Mouse (Mus musculus) kidney, postnatal 36 days (tissue): Measurements from ENCODE around the gene Inpp5b.
"Not testable (repeated sequence)": the region's sequence is repeated elsewhere in the genome, so short reads cannot be mapped to it uniquely, and the experiment has no call there.

Experiments
- DNase-seq, 2 experiments: peaks; one replicate each; pipeline ENCODE4 v3.0.0; 2021 to 2022; ENCODE audit warnings: mixed read lengths in 2 of 2

Gene Inpp5b

GRCm38 (mm10) chr4:124710776-124711291 is 30.8 kb upstream of the Inpp5b start:
- peak; percentile 65 to 73 for DNase-seq

DNA sequence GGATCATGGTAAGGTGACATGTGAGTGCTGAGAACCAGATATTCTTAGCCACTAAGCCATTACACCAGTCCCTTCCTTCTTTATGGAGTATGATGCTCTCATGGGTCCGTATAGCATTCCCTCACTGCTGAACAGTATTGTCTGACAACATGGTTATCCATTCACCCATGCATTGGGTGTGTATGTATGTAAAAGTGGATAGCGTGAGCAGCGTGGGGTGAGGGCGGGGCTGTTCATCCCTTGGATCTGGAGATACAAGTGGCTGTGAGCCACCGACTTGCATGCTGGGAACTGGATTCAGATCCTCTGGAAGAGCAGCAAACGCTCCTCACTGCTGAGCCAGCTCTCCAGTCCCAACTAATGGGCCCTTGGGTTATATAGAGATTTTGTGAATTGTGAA is 29.0 kb upstream of the Inpp5b start:
- no peak for DNase-seq

DNA sequence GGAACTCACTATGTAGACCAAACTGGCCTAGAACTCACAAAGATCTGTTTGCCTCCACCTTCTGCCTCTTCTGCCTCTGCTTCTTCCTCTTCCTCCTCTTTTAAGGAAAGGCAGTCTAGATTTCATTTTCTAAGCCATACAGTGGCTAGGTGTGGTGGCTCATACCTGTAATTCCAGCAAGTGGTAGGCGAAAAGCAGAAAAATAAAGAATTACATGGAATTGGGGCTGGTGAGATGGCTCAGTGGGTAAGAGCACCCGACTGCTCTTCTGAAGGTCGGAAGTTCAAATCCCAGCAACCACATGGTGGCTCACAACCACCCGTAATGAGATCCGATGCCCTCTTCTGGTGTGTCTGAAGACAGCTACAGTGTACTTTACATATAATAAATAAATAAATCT is 27.8 kb upstream of the Inpp5b start:
- not testable (repeated sequence) for DNase-seq

DNA sequence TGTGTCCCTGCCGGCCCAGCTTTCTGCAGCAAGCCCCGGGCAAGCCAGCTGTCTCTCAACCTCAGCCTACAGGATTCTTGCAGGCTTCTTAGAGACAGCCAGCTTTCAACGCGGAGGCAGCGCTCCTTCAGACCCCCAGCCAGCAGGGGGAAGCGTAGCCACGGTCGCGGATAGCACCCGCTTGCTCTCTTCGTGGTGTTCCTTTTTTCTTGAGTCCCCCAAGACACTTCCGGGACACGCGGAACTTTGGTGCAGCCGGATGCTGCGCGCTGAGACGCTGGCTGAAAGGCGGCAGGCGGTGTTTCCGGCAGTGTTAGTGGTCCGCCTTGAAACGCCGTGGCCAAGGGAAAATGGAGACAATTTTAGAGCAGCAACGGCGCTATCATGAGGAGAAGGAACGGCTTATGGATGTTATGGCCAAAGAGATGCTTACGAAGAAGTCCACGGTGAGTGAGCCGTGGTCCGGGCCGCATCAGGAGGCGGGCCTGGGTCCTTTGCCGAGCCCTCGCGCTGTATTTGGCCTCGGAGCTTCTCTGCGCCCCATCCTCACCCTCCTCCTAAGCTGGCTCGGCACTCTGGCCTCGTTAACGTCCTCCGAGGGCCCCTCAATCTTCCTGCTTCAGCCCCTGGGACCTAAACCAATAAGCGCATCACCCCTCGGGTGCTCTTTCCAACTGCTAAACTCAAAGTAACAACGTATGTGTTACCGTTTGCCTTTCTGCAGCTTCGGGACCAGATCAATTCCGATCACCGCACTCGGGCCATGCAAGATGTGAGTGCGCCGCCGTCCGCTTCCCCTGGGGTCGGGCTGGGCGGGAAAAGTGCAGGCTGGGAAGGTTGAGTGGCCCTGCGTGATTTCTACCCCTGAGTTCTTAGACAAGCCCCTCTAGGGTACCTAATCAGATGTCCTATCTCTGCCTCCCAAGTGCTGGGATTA is 26.8 kb upstream of the Inpp5b start, which contains the start of gene Sf3a3:
Sf3a3 (plus strand) TSS at position 232 of the 937 bp plus-strand sequence.
- DNase-seq: peak; percentile 96

- no peak for DNase-seq
Observed at GRCm38 (mm10) chr4:124719101-124719500, 22.5 kb upstream of the Inpp5b start.

DNA sequence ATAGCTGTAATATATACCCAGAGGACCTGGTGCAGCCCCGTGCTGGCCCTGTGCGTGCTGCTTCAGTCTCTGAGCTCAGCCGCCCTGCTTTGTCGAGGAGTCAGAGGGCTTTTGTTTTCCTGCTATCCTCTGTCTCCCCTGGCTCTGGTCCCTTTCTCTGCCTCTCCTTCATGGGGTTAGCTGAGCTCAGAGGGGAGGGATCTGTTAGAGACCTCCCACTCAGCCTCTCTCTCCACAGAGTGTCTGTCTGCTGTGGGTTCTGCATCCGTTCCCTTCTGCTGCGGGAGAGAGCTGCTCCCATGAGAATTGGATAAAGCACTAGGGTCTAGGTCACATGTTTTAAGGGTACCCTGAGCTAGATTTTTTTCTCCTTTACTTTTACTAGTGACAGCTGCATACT is 15.5 kb upstream of the Inpp5b start:
- DNase-seq: no peak

- DNase-seq: no peak
Observed at GRCm38 (mm10) chr4:124736952-124737351, 4.7 kb upstream of the Inpp5b start.

DNA sequence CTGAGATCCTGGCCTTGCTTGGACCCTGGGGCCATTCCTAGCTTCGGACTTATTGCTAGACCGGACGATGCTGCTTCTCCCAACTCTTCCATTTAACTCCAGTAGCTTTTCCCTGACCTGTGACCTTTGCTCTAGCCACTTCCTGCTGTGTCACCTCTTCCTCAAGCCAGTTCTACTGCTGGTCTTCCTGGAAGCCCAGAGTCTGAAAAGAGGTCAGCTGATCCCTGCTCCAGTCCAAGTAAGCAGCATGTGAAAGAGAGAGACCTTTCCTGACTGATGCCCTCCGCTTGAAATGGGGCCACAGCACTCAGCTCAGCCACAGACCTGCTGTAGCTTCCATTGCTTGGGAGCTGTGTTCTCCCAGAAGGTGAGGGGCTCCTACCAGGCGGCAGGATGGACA is 4.2 kb upstream of the Inpp5b start:
- DNase-seq: no peak

DNA sequence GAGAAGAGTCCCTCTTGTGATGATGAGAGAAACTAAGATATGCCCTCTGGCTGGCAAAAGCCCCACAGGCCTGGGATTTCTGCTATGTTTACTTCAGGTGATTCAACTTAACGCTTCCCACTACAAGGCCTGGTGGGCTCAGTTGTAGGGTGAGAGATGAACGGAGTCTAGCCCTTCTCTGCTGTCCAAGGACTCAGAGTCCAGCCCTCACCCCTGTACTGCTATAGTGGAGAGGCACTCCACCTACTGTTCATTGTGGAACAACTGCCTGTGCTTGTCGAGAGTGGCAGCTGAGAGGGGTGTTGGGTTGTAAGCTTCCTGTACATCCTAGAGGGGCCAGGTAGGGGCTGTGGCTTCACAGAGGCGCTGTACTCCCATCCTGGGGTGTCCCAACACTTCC is 3.6 kb upstream of the Inpp5b start:
- no peak for DNase-seq

GRCm38 (mm10) chr4:124738783-124739182 is 2.9 kb upstream of the Inpp5b start:
- no peak for DNase-seq

GRCm38 (mm10) chr4:124742839-124743238 is 1.2 kb downstream of the Inpp5b start:
- DNase-seq: peak; percentile 69 to 81

GRCm38 (mm10) chr4:124746577-124746976 is 4.9 kb downstream of the Inpp5b start:
- no peak for DNase-seq

DNA sequence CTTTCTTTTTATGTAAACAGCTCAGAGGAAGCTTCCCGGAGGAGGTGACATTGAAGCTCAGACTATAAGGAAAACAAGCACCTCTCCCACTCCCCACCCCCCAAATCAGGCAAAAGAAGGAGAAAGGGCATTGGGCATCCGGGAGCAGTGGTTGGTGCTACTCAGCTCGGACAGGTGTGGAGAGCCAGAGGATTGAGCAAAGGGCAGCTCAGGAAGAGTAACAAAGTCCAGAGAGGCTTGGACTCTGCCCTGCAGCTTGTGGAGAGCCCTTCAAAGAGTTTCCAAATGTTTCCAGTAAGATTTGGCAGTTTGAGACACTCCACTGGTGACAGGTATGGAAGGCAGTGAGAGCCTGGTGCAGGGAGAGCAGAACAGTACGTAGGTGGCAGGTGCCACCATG is 6.2 kb downstream of the Inpp5b start:
- peak; percentile 73 to 87 for DNase-seq

DNA sequence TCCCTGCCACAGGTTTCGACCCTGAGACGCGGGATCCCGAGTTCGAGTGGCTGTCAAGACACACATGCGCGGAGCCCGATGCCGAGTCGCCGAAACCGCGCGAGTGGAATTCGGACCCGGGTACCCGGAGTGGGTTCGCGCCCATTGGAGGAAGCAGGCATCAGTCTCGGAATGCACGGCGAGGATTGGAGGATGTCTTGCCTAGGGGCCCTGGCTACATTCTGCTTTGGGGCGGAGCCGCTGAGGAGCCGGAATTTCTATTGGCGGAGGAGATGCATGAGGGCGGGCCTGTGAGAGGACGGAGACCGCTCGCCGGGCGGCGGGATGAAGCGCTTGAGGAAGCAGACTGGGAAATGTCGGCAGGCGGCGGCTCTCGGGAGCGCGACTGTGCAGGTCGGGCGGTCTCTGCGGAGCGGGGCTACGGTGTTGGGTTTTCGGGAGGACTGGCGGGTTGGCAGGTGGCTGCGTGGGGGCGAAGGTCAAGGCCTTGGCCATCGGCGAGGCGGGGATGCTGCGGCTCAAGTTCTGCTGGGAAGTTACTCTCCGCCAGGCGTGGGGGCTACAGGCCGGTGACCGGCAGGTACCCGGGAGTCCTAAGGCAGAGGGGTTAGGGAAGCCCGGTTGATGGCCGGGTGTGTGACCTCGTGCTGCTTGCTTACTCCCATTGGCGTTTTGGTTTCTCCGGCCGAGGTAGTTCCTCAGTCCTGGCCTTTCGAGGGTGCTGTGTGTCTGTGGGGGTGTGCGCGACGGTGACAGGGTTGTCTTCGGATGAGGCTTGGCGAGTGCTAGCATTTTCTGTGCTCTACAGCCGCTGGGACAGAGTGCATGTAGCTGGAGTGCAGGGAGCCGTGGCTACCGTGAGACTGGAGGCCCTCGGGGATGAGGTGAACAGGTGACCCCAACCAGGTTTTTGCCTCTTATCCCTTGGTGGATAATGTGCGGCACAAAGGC is 9.9 kb downstream of the Inpp5b start:
- DNase-seq: peak; percentile 99

- DNase-seq: peak; percentile 54 to 57
Observed at GRCm38 (mm10) chr4:124752281-124753199, 10.9 kb downstream of the Inpp5b start.

- DNase-seq: no peak
Observed at GRCm38 (mm10) chr4:124755526-124755925, 13.9 kb downstream of the Inpp5b start.

- peak; percentile 60 to 64 for DNase-seq
Observed at GRCm38 (mm10) chr4:124759305-124759811, 17.7 kb downstream of the Inpp5b start.

GRCm38 (mm10) chr4:124761201-124761600 is 19.6 kb downstream of the Inpp5b start:
- DNase-seq: no peak

DNA sequence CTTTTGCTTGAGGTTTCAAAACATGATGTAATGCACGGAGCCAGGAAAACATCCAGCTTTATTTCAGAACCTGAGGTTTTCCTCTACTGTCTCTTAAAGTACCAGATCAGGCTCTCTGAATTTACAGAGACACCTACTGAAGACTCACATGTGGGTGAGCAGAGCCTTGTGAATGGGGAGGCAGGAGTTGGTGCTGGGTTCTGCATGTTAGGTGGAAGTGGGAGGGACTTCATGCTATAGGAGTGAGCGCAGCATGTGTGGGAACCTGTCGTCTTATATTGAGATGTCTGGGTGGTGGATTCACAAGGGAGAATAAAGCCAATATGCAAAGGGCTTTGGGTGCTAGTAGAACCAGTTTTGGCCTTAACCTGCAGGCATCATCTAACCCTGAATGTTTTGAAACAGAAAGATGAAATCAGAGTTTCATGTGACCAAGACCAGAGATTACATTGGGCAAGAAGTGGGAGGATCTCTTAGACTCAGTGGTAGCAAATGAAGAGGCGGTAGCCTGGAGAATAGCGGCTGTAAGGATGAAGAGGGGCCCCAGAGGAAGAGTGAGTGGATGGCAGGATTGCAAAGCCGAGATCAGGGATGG is 21.3 kb downstream of the Inpp5b start:
- DNase-seq: no peak

DNA sequence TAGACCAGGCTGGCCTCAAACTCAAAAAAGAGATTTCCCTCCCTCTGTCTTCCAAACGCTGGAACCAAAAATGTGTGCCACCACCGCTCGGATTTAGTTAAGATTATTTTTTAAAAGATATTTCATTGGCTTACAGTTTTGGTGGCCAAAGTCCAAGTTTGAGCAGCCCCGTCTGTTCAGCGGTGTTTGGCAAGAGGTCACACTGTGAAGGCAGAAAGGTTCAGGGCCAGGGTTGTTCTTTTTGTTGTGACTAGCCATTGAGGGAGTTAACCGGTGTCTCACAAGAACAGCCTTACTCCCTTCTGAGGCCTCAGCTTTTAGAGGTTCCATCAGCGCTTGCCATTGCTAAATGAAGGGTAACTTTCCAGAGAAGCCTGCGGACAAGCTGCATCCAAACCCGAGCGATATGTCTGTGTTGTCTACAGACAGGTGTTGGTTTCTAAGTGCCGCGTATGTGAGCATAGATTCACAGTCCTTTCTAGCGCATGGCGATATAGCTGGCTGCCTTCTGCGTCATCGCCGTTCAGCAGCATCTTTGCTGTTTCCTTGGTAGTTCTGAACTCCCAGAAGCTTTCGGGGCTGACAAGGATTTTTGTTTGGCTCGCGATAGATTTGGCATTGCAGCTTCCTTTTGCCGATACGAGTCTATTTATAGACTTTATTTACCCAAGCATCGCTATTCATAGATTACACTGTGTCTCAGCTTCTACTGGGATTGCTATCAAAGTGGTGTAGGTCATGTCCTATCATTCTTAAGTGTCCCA is 24.3 kb downstream of the Inpp5b start:
- DNase-seq: peak in 1 of 2 experiments; percentile 49

GRCm38 (mm10) chr4:124766566-124766940 is 24.9 kb downstream of the Inpp5b start:
- no peak for DNase-seq
